Mouse (Mus musculus) kidney, postnatal 0 days (tissue): ENCODE measurements at regions not wholly inside any gene's neighbourhood (a gene's known extent, or its start where the extent isn't known, plus 50 kb on each side); places are given as distances from the start of the nearest gene placed in this dataset.

ENCODE experiments used
- ATAC-seq: fragments of 200-750 bp; cut with Nextera tagmentation; replicated peaks from 2 replicates; pipeline ENCODE4 v1.8.0; 2017; ENCODE audit warnings: low read depth, moderate number of reproducible peaks, moderate TSS enrichment, moderate library complexity; ENCODE audit not compliant: low FRiP score
- DNase-seq: peaks from one replicate; pipeline ENCODE4 v3.0.0-alpha.2; 2016; ENCODE audit warnings: low spot score
- H3K27ac ChIP-seq: fragments of 300-500 bp; sonication (generic); 2 replicates; pipeline ENCODE4 v1.5.1; 2014; ENCODE audit warnings: mild to moderate bottlenecking
- H3K27me3 ChIP-seq: fragments of 300-500 bp; sonication (generic); 2 replicates; pipeline ENCODE4 v1.6.1; 2014; ENCODE audit warnings: low read length, mixed read lengths; ENCODE audit not compliant: insufficient read depth
- H3K36me3 ChIP-seq: fragments of 300-500 bp; sonication (generic); 2 replicates; pipeline ENCODE4 v1.6.1; 2014; ENCODE audit warnings: low read length, mixed read lengths; ENCODE audit not compliant: insufficient read depth
- H3K4me1 ChIP-seq: fragments of 300-500 bp; sonication (generic); replicated peaks from 2 replicates; pipeline ENCODE4 v1.6.1; 2014; ENCODE audit warnings: antibody characterized with exemption, low read length, mixed read lengths; ENCODE audit not compliant: insufficient read depth
- H3K4me2 ChIP-seq: fragments of 300-500 bp; sonication (generic); 2 replicates; pipeline ENCODE4 v1.6.1; 2014; ENCODE audit warnings: mild to moderate bottlenecking, low read length, moderate library complexity, mixed read lengths
- H3K4me3 ChIP-seq: fragments of 300-500 bp; sonication (generic); replicated peaks from 2 replicates; pipeline ENCODE4 v1.5.1; 2014; ENCODE audit warnings: low read depth, low read length
- H3K9ac ChIP-seq: fragments of 300-500 bp; sonication (generic); 2 replicates; pipeline ENCODE4 v1.6.1; 2014; ENCODE audit warnings: low read depth, low read length
- H3K9me3 ChIP-seq: fragments of 300-500 bp; sonication (generic); replicated peaks from 2 replicates; pipeline ENCODE4 v1.6.1; 2016; ENCODE audit warnings: low read length, inconsistent platforms, mixed read lengths
- CTCF ChIP-seq: IDR thresholded peaks from 2 replicates; pipeline ENCODE4 v1.5.1; 2016; ENCODE audit warnings: antibody characterized with exemption, low read depth, mild to moderate bottlenecking, moderate library complexity
- WGBS: fragments of 180-500 bp; shearing (Covaris S2); extraction: QIAGEN DNeasy Blood & Tissue Kit; methylation state at CpG from one replicate; pipeline ENCODE4 v1.1.7; 2014; 5-methylcytosine and 5-hydroxymethylcytosine counted together

GRCm38 (mm10) chr1:184608338-184608737 lies 124.1 kb downstream of the Hlx start:
- no peak for TF ChIP-seq CTCF
- H3K4me2 ChIP-seq: no peak overlapping the region
- DNase-seq (no peak), ATAC-seq (no peak)
- no peaks in the 10 kb centered on the region for H3K9me3 ChIP-seq
- no peak overlapping the region for H3K4me3 ChIP-seq
- H3K4me1 ChIP-seq: no peaks in the 10 kb centered on the region
- H3K36me3 ChIP-seq: no peaks in the 10 kb centered on the region
- no peak overlapping the region for H3K27ac ChIP-seq
- no peak overlapping the region for H3K9ac ChIP-seq
- H3K27me3 ChIP-seq: no peaks in the 10 kb centered on the region
- WGBS: 70% methylated on average over 2 of the region's 2 CpGs

GRCm38 (mm10) chr1:184606541-184606940 lies 125.9 kb downstream of the Hlx start:
- Histone ChIP-seq H3K4me1 (no peaks in the 10 kb centered on the region), H3K4me3 (no peak overlapping the region), H3K9me3 (no peaks in the 10 kb centered on the region), H3K36me3 (no peaks in the 10 kb centered on the region), H3K4me2 (no peak overlapping the region), H3K27ac (no peak overlapping the region), H3K9ac (no peak overlapping the region), H3K27me3 (no peaks in the 10 kb centered on the region)
- DNase-seq (no peak), ATAC-seq (no peak)
- WGBS: 74% methylated on average over 8 of the region's 8 CpGs
- TF ChIP-seq CTCF: no peak

GRCm38 (mm10) chr1:184605666-184606065 lies 126.8 kb downstream of the Hlx start:
- TF ChIP-seq CTCF: no peak
- no peak overlapping the region for H3K4me3 ChIP-seq
- no peaks in the 10 kb centered on the region for H3K36me3 ChIP-seq
- 64% methylated on average over 7 of the region's 7 CpGs for WGBS
- ATAC-seq (no peak), DNase-seq (no peak)
- no peaks in the 10 kb centered on the region for H3K4me1 ChIP-seq
- no peak overlapping the region for H3K27ac ChIP-seq
- no peak overlapping the region for H3K4me2 ChIP-seq
- no peaks in the 10 kb centered on the region for H3K27me3 ChIP-seq
- H3K9ac ChIP-seq: no peak overlapping the region
- no peaks in the 10 kb centered on the region for H3K9me3 ChIP-seq

- TF ChIP-seq CTCF: no peak
- Histone ChIP-seq H3K4me3 (no peak overlapping the region), H3K4me2 (no peak overlapping the region), H3K4me1 (no peaks in the 10 kb centered on the region), H3K27ac (no peak overlapping the region), H3K36me3 (no peaks in the 10 kb centered on the region), H3K9ac (no peak overlapping the region), H3K27me3 (no peaks in the 10 kb centered on the region), H3K9me3 (no peaks in the 10 kb centered on the region)
- ATAC-seq (no peak), DNase-seq (no peak)
- WGBS: 77% methylated on average over 6 of the region's 6 CpGs
Observed at GRCm38 (mm10) chr1:184603136-184603535, 129.3 kb downstream of the Hlx start.

GRCm38 (mm10) chr1:184595449-184595848 lies 137.0 kb downstream of the Hlx start:
- no peak for TF ChIP-seq CTCF
- Histone ChIP-seq H3K36me3 (no peaks in the 10 kb centered on the region), H3K27ac (no peak overlapping the region), H3K27me3 (no peaks in the 10 kb centered on the region), H3K4me1 (no peaks in the 10 kb centered on the region), H3K4me3 (no peak overlapping the region), H3K9me3 (no peaks in the 10 kb centered on the region), H3K4me2 (no peak overlapping the region), H3K9ac (no peak overlapping the region)
- DNase-seq: no peak
- no peak for ATAC-seq
- 68% methylated on average over 12 of the region's 12 CpGs for WGBS

- WGBS: 53% methylated on average over 7 of the region's 7 CpGs
Observed at GRCm38 (mm10) chr1:184590634-184591033, 141.8 kb downstream of the Hlx start.

GRCm38 (mm10) chr1:184589277-184589676 lies 143.1 kb downstream of the Hlx start:
- no peaks in the 10 kb centered on the region for H3K36me3 ChIP-seq
- DNase-seq: no peak
- no peak overlapping the region for H3K27ac ChIP-seq
- no peak overlapping the region for H3K9ac ChIP-seq
- no peak overlapping the region for H3K4me3 ChIP-seq
- no peak for TF ChIP-seq CTCF
- no peaks in the 10 kb centered on the region for H3K4me1 ChIP-seq
- no peaks in the 10 kb centered on the region for H3K27me3 ChIP-seq
- WGBS: 73% methylated on average over 4 of the region's 4 CpGs
- ATAC-seq: no peak
- no peaks in the 10 kb centered on the region for H3K9me3 ChIP-seq
- H3K4me2 ChIP-seq: no peak overlapping the region

More at GRCm38 (mm10) chr1:184590634-184591033, 141.8 kb downstream of the Hlx start:
- Histone ChIP-seq H3K9ac (no peak overlapping the region), H3K27ac (no peak overlapping the region), H3K4me2 (no peak overlapping the region), H3K4me3 (no peak overlapping the region), H3K4me1 (no peaks in the 10 kb centered on the region), H3K36me3 (no peaks in the 10 kb centered on the region), H3K9me3 (no peaks in the 10 kb centered on the region), H3K27me3 (no peaks in the 10 kb centered on the region)
- ATAC-seq (no peak), DNase-seq (no peak)
- no peak for TF ChIP-seq CTCF
